Comparison of ENCODE assay signal across 17 mouse cellular contexts in the genomic region with DNA sequence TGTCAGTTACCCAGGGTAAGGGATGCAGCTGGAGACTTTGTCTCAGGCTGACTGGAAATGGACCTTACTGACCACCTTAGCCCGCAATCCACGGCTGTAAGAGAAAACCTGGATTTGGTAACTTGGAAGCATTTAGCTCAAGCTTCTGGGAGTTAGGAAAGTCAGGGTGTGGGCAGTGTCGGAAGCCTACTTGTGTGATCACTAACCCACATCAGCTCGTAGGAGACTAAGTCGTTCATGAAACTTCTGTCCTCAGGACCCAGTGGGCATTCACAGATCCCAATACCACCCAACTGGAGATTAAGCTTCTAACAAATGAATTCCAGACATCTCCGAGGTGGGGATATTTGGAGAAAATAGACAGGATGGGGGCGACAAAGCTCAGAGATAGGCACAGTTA.
"Had no signal": no experiment of that assay in that cellular context is flagged by ENCODE, and none has a peak within 500 bp of the region (broad histone marks: within the 10 kb centered on the region; RNA-seq: fewer than 3 reads in every experiment).

No protein-coding gene starts in this region.

- H3K36me3 ChIP-seq: midbrain, embryonic 10.5 days; midbrain, embryonic 12.5 days; neural tube, embryonic 13.5 days; neural tube, embryonic 15.5 days had no signal

- H3K4me3 ChIP-seq: midbrain, embryonic 10.5 days; midbrain, embryonic 12.5 days; neural tube, embryonic 13.5 days; neural tube, embryonic 15.5 days had no signal

- H3K9ac ChIP-seq: lung, embryonic 14.5 days; midbrain, embryonic 12.5 days; neural tube, embryonic 13.5 days; neural tube, embryonic 15.5 days had no signal

- H3K9me3 ChIP-seq: midbrain, embryonic 10.5 days; midbrain, embryonic 12.5 days; neural tube, embryonic 13.5 days; neural tube, embryonic 15.5 days had no signal

- H3K27ac ChIP-seq: midbrain, embryonic 10.5 days; midbrain, embryonic 12.5 days; neural tube, embryonic 13.5 days; neural tube, embryonic 15.5 days had no signal

- H3K4me2 ChIP-seq: lung, embryonic 14.5 days; midbrain, embryonic 12.5 days; neural tube, embryonic 13.5 days; neural tube, embryonic 15.5 days had no signal

- H3K27me3 ChIP-seq: midbrain, embryonic 12.5 days; neural tube, embryonic 13.5 days; neural tube, embryonic 15.5 days had no signal

- ATAC-seq: midbrain, embryonic 16.5 days had no signal

- DNase-seq: lung, embryonic 14.5 days; lung, postnatal 10 days; lung, postnatal 4 days; midbrain, embryonic 14.5 days; retina, postnatal 1 day; right cerebral cortex, adult 18-20 months; right cerebral cortex, postnatal 25 days; right cerebral cortex, postnatal 4 days; spleen, adult 18-20 months; thymus, adult 18-20 months; thymus, postnatal 14 days; thymus, postnatal 36 days had no signal
